Mouse (Mus musculus): ENCODE data around the gene Gm36028. TPM values are rescaled to one million over a fixed set of nuclear protein-coding genes. Genes with fewer than 3 reads are reported as not detected.

Gm36028 gene
- under 1 TPM; 0.37 to 0.43 TPM for total RNA-seq (2021)
- long read RNA-seq, experiment 1 = 0 reads
- long read RNA-seq, experiment 2 = 0 reads

GRCm38 (mm10) chr16:37861029-37861428, at the start of gene Gm36028:
Gene Gm36028, minus strand, starts transcription at chr16:37861146.
- DNase-seq = no peak
- intact Hi-C loops (cut with DNase I) = no loop called here

- no peak for DNase-seq
- intact Hi-C loops (cut with DNase I) = no loop called here
These were observed 45.5 kb upstream of the Gm36028 start for GRCm38 (mm10) chr16:37906456-37906855.

GRCm38 (mm10) chr16:37901318-37901717, 40.4 kb upstream of the Gm36028 start:
- intact Hi-C loops (cut with DNase I) = no loop called here
- no peak for DNase-seq

GRCm38 (mm10) chr16:37899357-37899756, 38.4 kb upstream of the Gm36028 start:
- no peak for DNase-seq
- intact Hi-C loops (cut with DNase I) = no loop called here

GRCm38 (mm10) chr16:37898790-37899189, 37.8 kb upstream of the Gm36028 start:
- no peak for DNase-seq
- intact Hi-C loops (cut with DNase I) = no loop called here

DNA sequence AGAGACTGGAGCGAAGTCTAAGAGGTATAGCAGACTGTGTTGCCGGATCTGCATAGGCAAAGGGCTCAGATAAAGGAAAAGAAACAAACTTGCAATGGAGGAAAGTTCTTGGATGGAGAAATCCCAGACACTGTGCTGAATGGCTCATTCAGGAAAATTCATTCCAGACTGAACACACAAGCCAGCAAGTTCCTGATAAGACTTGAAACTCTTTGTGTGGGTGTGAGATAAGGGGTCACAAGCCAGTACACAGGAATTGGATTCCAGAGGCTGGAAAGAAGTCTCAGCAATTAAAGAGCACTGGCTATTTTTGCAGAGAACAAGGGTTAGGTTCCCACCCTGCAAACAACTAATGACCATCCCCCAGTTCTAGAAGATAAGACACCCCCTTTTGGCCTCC, 33.0 kb upstream of the Gm36028 start:
- DNase-seq = no peak
- intact Hi-C loops (cut with DNase I) = no loop called here

DNA sequence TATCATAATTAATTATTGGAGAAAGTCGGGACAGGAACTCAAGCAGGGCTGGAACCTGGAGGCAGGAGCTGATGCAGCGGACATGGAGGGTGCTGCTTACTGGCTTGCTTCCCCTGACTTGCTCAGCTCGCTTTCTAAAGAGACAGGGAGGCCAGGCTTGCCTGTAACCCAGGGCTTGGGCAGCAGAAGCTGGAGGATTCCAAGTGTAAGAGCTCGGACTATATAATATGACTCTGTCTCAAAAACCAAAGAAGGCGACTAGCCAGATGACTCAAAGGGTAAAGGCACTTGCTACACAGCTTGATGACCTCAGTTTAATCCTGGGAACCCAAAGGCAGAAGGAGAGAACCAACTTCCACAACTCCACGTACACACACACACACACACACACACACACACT, 32.4 kb upstream of the Gm36028 start:
- intact Hi-C loops (cut with DNase I) = no loop called here
- DNase-seq = no peak

DNA sequence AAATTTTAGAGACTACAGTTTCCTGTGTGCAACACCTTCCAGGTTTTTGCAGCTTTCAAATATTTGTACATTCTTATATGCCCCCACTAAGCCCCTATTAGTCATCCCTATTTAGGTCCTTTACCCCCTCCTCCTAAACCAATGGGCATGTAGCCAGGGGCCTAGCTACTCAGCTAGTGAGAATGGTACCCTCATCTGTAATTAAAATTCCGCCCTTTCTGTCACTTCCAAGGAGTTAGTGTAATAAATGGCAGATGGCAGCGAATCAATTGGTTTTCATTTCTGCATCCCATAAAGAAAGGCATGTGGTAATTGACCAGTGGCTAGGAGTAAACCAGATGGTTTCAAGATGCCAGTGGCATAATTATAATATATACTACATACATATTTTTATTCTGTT, 31.7 kb upstream of the Gm36028 start:
- intact Hi-C loops (cut with DNase I) = no loop called here
- no peak for DNase-seq

DNA sequence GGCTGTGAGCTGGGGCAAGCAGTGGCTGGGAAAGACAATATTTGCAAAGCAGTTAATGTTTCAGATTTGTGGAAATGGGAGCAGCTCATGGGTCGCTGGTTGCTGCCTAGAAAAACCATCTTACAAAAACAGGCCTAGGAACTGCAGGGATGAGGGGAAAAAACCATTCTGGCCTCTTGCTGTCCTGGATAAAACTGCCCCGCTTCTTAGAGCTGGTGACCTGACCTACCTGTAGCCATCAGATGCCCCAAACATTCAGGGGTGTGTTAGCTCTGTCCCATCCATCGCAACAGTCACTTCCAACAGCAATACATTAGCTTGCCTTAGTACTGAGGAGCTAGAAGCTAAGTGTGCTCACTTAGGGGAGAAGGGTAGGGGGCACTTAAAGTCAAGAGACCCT, 28.0 kb upstream of the Gm36028 start:
- DNase-seq = no peak
- intact Hi-C loops (cut with DNase I) = no loop called here

- no peak for DNase-seq
- intact Hi-C loops (cut with DNase I) = no loop called here
These were observed 20.2 kb upstream of the Gm36028 start for GRCm38 (mm10) chr16:37881168-37881567.

GRCm38 (mm10) chr16:37879750-37880419, 18.9 kb upstream of the Gm36028 start:
- intact Hi-C loops (cut with DNase I) = no loop called here
- no peak for DNase-seq

DNA sequence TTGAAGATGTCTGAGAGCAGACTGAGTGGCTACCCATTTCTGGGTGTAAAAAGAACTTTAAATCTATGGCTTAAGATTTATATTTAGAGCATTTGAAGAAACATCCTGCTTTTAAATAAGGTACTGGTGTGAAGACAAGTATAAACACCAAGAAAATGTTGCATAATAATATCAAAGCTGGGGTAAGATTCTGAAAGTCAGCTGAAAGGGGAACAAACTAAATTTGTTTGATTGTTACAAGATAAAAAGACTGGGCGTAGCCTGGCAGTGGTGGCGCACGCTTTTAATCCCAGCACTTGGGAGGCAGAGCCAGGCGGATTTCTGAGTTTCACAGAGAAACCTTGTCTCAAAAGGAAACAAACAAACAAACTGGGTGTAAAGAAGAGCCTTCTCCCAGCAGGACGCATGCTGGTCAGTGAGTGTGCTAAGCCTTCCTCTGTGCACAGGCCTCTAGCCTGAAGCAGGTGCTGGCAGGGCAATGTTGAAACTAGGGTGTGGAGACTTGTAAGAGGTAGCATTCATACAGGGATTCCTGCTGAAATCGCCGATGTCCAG, 18.1 kb upstream of the Gm36028 start:
- intact Hi-C loops (cut with DNase I) = no loop called here
- no peak for DNase-seq

DNA sequence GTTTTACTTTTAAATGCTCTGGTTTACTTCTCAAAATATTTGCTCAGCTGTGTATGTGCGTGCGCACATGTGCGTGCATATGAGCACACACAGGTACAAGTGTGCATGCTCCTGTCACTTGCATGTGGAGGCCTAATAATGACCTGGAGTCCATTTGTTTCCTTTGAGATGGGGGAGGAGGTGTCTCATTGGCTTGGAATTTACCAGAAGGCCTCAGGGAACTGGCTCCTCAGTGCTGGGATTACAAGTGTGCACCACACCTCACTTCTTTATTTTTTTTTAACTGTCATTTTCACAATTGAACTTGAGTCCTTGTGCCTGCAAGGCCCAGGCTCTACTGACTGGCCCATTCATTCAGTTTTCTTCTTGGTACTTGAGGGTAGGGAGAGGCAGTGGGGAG, 16.5 kb upstream of the Gm36028 start:
- intact Hi-C loops (cut with DNase I) = no loop called here
- no peak for DNase-seq

DNA sequence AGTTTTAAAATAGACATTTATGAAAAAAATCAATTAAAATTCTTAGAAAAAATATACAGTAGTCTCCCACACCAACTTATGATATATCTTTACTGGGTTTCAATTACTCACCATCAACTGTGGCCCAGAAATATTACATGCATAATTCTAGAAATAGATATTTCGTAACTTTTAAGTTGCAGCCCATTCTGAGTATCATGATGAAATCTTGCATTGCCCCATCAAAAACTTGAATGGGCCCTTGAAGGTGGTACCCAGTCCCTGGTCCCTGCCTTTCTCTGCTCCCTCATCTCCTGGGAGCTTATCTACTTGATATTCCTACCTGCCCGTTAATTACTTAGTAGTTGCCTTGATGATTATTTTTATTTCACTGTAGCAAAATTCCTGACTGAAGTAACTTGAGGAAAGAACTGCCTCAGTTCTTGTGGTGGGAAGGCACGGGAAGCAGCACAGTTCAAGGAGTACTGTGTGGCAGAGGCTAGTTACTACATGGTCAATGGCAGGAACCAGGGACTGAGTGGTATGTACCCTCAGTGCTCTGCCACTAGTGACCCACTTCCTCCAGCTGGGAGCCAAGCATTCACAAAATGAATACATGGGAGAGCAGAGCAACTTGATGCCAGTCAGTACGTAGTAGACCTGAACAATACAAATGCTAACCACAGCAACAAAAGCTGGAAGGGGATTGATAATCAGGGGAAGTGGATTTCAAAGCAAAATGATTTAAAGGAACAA, 13.7 kb upstream of the Gm36028 start:
- intact Hi-C loops (cut with DNase I) = no loop called here
- no peak for DNase-seq

DNA sequence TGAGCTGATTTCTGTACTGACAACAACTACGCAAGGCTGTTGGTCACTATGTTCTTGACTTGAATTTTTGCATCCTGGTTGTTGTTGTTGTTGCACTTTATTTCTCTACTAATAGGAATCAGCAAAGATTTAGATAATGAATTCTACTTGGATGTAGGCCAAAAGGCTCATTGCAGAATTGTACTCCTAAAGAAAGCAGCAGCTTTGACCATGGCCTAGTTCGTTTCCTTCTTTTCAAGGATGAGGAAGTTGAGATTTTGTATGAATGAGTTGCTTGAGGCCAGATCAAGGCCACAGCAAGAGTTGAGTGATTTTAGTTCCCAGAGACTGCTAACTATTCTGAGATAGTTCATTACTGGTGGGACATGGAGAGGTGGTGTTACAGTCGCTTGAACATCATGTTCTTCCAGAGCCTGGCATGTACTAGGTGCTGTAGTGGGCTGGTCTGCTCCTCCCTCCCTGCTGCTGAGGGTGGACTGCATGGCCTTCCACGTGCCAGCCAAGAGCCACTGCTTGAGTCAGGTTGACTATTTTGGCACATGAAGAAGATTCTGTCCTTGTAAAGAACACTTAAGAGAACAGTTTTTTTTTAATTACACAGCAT, 10.3 kb upstream of the Gm36028 start:
- intact Hi-C loops (cut with DNase I) = no loop called here
- DNase-seq = peak in 1 of 2 experiments; percentile 37

DNA sequence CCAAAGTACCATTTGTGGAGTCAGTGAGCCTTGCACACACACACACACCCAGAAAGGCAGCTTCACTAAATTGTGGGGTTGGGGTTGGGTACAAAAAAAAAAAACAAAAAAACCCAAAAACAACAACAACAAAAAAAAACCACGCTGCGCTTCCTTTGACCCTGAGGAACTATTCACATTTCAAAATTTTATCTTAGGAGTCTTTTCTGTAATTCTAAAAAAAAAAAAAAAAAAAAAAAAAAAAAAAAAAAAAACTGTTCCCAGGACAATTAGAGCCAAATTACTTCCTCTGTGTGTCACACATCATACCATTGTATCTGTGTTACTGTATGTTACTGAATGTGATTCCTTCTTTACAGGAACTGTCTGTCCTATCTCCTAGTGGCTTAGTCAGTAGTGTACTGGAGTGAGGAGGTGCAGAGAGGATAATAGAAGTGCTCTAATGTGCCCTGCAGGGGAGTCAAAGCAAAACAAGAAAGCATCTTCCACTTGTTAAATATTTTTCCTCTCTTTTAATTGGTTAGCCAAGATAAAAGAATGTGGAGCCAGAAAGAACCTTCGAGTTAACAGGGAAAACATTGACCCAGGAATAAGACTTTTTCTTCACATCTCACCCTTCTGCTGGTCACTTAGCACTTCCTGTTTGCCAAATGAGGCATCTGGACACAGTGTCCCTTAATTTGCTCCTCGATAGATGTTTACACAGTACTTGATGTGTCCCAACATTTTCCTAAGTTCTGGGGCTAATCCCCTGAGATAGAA, 8.7 kb upstream of the Gm36028 start:
- intact Hi-C loops (cut with DNase I) = loop anchor here (2.0 to 5.0 kb wide), 4 partner anchors 57 to 218 kb away; partner anchors contain the start of gene Gsk3b
- no peak for DNase-seq

GRCm38 (mm10) chr16:37868506-37869469, 7.8 kb upstream of the Gm36028 start:
- intact Hi-C loops (cut with DNase I) = loop anchor here (2.0 to 5.0 kb wide), 4 partner anchors 56 to 219 kb away; partner anchors contain the start of gene Gsk3b
- peak in 1 of 2 experiments; percentile 70 for DNase-seq

- DNase-seq = peak; percentile 90 to 93
- intact Hi-C loops (cut with DNase I) = loop anchor here (2.0 to 5.0 kb wide), 4 partner anchors 56 to 219 kb away; partner anchors contain the start of gene Gsk3b
These were observed 7.0 kb upstream of the Gm36028 start, which contains the start of gene Lrrc58 for GRCm38 (mm10) chr16:37867791-37868505. Gene Lrrc58, plus strand, starts transcription at chr16:37868389.
